Mouse (Mus musculus): ENCODE measurements around the gene Tbc1d9. TPM values are rescaled to one million over a fixed set of nuclear protein-coding genes. Genes with fewer than 3 reads are reported as not detected.

Tbc1d9 gene
- polyA plus RNA-seq, 1 experiment: 79.8 TPM

DNA sequence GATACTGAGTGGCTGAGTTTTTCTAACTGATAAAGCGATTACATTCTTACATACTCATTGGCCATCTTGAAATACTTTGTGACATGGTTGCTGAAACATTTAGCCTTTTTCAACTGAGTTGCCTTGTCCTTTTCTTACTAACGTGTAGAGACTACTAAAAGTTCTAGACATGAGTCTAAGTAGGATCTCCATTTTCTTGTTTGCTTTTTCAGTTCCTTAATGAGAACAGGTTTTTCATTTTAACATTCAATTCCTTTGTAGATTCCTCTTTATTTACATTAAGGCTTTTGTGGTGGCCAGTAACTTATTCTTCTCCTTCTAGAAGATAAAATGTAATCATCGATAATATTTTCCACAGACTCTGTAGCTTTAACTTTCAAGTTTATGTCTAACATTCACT, 4.0 kb downstream of the Tbc1d9 start:
- no peak for TF ChIP-seq CTCF (IDR thresholded peaks at IDR 0.05; ENCODE audit: borderline replicate concordance, insufficient read depth, low read depth, low read length)
- TF ChIP-seq POLR2A (IDR thresholded peaks at IDR 0.05; ENCODE audit: borderline replicate concordance, insufficient read depth, low read length): no peak
- DNase-seq: no peak
- WGBS: 87% methylated on average over 3 of the region's 3 CpGs
- Histone ChIP-seq H3K27ac (ENCODE audit: insufficient read depth, low read length) (no peak overlapping the region), H3K4me1 (ENCODE audit: control insufficient read depth, insufficient read depth, low read length) (no peaks in the 10 kb centered on the region), H3K27me3 (ENCODE audit: control insufficient read depth, insufficient read depth, low read length) (no peaks in the 10 kb centered on the region), H3K4me3 (replicated peaks; ENCODE audit: insufficient read depth, low read depth, low read length) (no peak overlapping the region)

DNA sequence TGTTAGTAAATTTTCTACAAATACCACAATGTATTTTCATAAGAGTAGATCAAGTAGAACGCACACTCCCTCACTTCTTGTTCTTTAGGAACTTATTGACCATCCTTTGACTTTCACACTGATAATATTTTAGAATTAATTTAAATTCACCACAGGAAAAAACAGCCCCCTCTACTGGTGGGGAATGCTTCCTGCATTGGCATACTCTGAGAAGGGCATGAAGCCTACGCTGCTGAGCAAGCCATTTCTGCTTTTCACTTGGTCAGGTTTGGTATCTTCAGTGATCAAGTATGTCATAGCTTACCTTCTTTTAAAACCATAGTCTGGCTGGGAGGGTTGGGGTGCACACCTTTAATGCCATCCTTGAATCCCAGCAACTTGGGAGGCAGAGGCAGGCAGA, 4.6 kb downstream of the Tbc1d9 start:
- DNase-seq: no peak
- 94% methylated on average over 2 of the region's 2 CpGs for WGBS
- H3K4me1 ChIP-seq (ENCODE audit: control insufficient read depth, insufficient read depth, low read length): no peaks in the 10 kb centered on the region; the same call in 1 of the 2 replicates
- H3K27ac ChIP-seq (ENCODE audit: insufficient read depth, low read length): no peak overlapping the region
- TF ChIP-seq POLR2A (IDR thresholded peaks at IDR 0.05; ENCODE audit: borderline replicate concordance, insufficient read depth, low read length) (no peak), CTCF (IDR thresholded peaks at IDR 0.05; ENCODE audit: borderline replicate concordance, insufficient read depth, low read depth, low read length) (peak; percentile 26; the same call in 1 of the 2 replicates)
- H3K27me3 ChIP-seq (ENCODE audit: control insufficient read depth, insufficient read depth, low read length): no peaks in the 10 kb centered on the region
- H3K4me3 ChIP-seq (replicated peaks; ENCODE audit: insufficient read depth, low read depth, low read length): no peak overlapping the region

GRCm38 (mm10) chr8:83170894-83171293, 5.7 kb downstream of the Tbc1d9 start:
- Histone ChIP-seq H3K27me3 (ENCODE audit: control insufficient read depth, insufficient read depth, low read length) (no peaks in the 10 kb centered on the region), H3K27ac (ENCODE audit: insufficient read depth, low read length) (no peak overlapping the region), H3K4me3 (replicated peaks; ENCODE audit: insufficient read depth, low read depth, low read length) (no peak overlapping the region), H3K4me1 (ENCODE audit: control insufficient read depth, insufficient read depth, low read length) (peaks cover 7% of the 10 kb centered on the region)
- 37% methylated on average over 6 of the region's 6 CpGs for WGBS
- TF ChIP-seq POLR2A (IDR thresholded peaks at IDR 0.05; ENCODE audit: borderline replicate concordance, insufficient read depth, low read length) (no peak), CTCF (IDR thresholded peaks at IDR 0.05; ENCODE audit: borderline replicate concordance, insufficient read depth, low read depth, low read length) (no peak)
- no peak for DNase-seq

DNA sequence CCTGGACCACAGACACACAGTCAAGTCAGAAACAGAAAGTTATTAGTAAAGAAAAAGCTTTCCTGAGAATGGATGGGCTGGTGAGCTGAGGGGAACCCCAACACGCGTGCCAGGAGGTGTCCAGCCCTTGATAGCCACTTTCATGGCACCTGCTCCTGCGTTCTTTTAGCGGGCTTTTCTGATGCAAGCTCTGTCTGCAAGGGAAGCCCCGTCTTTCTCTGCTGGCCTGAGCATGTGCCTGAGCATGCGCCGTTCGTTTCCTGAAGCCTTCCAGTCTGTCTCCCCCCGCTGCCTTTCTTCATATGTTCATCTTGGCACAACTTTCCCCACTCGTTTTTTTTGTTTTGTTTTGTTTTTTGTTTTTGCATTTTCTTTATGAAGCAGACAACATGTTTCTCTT, 10.5 kb downstream of the Tbc1d9 start:
- 19% methylated on average over 10 of the region's 10 CpGs for WGBS
- peak; percentile 16; the same call in 1 of the 2 replicates for TF ChIP-seq POLR2A (IDR thresholded peaks at IDR 0.05; ENCODE audit: borderline replicate concordance, insufficient read depth, low read length)
- TF ChIP-seq CTCF (IDR thresholded peaks at IDR 0.05; ENCODE audit: borderline replicate concordance, insufficient read depth, low read depth, low read length): no peak
- Histone ChIP-seq H3K27ac (ENCODE audit: insufficient read depth, low read length) (0 out of 2 replicates have a peak overlapping the region, but pooled peaks have one; percentile 37), H3K4me1 (ENCODE audit: control insufficient read depth, insufficient read depth, low read length) (peaks cover 18% of the 10 kb centered on the region), H3K27me3 (ENCODE audit: control insufficient read depth, insufficient read depth, low read length) (no peaks in the 10 kb centered on the region), H3K4me3 (replicated peaks; ENCODE audit: insufficient read depth, low read depth, low read length) (peak overlapping the region; percentile 47)
- DNase-seq: peak; percentile 54 to 65

- H3K27ac ChIP-seq (ENCODE audit: insufficient read depth, low read length): no peak overlapping the region
- TF ChIP-seq POLR2A (IDR thresholded peaks at IDR 0.05; ENCODE audit: borderline replicate concordance, insufficient read depth, low read length): no peak
- no peak for DNase-seq
- H3K4me3 ChIP-seq (replicated peaks; ENCODE audit: insufficient read depth, low read depth, low read length): no peak overlapping the region
- H3K4me1 ChIP-seq (ENCODE audit: control insufficient read depth, insufficient read depth, low read length): peaks cover 18% of the 10 kb centered on the region
- 53% methylated on average over 2 of the region's 2 CpGs for WGBS
- no peaks in the 10 kb centered on the region for H3K27me3 ChIP-seq (ENCODE audit: control insufficient read depth, insufficient read depth, low read length)
These were observed 11.6 kb downstream of the Tbc1d9 start for GRCm38 (mm10) chr8:83176785-83177184.

DNA sequence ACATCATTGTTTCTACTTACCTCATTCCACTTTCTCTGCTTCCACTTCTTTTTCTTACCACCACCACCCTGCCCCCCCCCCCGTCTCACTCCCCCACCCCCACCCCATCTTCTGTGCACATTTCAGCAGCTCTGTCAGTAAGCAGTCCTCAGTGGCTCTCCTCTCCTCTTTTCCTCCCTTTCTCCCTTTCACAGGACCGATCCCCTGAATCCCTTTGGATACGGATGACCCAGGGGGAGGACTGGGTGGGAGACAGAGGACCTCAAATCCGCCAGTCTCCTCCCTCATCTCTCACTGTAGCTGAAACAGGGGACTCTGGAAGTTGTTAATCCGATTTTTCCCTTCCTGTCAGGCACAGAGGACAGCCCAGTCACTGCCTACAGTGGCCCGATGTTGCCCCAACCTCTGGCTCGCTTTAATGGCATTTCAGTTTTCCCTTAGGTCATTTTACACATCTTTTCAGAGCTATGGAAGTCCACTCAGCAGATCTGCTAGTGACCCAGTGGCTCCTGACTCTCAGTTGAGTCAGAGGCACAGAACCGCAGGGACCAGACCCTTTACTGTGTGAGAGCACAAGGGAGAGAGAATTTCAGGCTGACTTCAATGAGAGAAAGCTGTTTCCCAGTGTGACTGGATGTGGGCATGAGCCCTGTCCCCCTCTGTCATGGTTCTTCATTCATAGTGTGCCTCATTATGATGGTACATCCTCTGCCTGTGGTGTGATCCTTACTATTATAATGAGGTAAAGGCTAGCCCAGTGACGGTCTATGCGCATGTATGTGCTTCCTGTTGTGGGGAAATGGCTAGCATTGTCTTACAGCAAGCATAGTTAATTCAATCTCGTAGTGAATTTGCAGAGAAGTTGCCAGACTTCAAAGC, 12.4 kb downstream of the Tbc1d9 start:
- Histone ChIP-seq H3K27ac (ENCODE audit: insufficient read depth, low read length) (0 out of 2 replicates have a peak overlapping the region, but pooled peaks have one; percentile 7), H3K4me3 (replicated peaks; ENCODE audit: insufficient read depth, low read depth, low read length) (no peak overlapping the region), H3K27me3 (ENCODE audit: control insufficient read depth, insufficient read depth, low read length) (no peaks in the 10 kb centered on the region), H3K4me1 (ENCODE audit: control insufficient read depth, insufficient read depth, low read length) (peaks cover 23% of the 10 kb centered on the region)
- DNase-seq: no peak
- 59% methylated on average over 11 of the region's 11 CpGs for WGBS
- no peak for TF ChIP-seq CTCF (IDR thresholded peaks at IDR 0.05; ENCODE audit: borderline replicate concordance, insufficient read depth, low read depth, low read length)
- no peak for TF ChIP-seq POLR2A (IDR thresholded peaks at IDR 0.05; ENCODE audit: borderline replicate concordance, insufficient read depth, low read length)

DNA sequence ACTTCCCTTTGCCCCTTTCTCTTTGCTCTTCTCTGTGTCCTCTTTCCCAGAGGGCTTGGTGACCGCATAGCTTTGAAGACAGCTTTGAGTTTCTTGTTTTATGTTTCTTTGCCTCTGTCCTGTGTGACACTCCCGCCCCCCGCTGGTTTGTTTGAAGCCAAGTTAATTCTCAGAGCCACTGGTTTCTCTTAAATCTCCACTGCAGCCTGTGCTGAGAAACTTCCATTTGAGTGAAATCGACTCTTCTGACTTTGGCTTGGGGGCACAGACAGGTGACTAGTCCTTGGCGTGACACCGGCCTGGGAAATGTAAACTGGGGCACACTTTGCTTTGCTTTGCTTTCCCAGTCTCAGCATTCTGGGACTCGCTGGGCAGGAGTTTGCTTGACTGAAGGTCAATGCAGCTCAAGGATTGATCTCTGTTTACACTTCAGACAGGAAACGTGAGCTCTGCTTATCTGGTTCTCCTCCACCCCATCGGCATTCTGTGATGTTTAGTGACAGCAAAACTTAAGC, 13.1 kb downstream of the Tbc1d9 start:
- 47% methylated on average over 9 of the region's 9 CpGs for WGBS
- DNase-seq: no peak
- H3K4me3 ChIP-seq (replicated peaks; ENCODE audit: insufficient read depth, low read depth, low read length): no peak overlapping the region
- H3K27ac ChIP-seq (ENCODE audit: insufficient read depth, low read length): no peak overlapping the region
- H3K27me3 ChIP-seq (ENCODE audit: control insufficient read depth, insufficient read depth, low read length): no peaks in the 10 kb centered on the region
- TF ChIP-seq POLR2A (IDR thresholded peaks at IDR 0.05; ENCODE audit: borderline replicate concordance, insufficient read depth, low read length): no peak
- TF ChIP-seq CTCF (IDR thresholded peaks at IDR 0.05; ENCODE audit: borderline replicate concordance, insufficient read depth, low read depth, low read length): no peak
- peaks cover 29% of the 10 kb centered on the region for H3K4me1 ChIP-seq (ENCODE audit: control insufficient read depth, insufficient read depth, low read length)

Measured in cerebellum, adult 2 months (tissue).